ENCODE assay signal across 17 mouse cellular contexts in genomic region chr3:79416944-79417680, GRCm38 (mm10).
DNase-seq lines count a peak whose midpoint lies in the region; ATAC-seq lines count a peak whose summit lies in the region.
"Had no signal": no experiment of that assay in that cellular context is flagged by ENCODE, and none has a peak within 500 bp of the region (broad histone marks: within the 10 kb centered on the region; RNA-seq: fewer than 3 reads in every experiment).

No protein-coding gene starts in this region.

- H3K27ac ChIP-seq in neural tube, embryonic 12.5 days = no peak overlapping the region; the same call in 1 of the 2 replicates
- H3K27ac ChIP-seq in neural tube, embryonic 15.5 days (replicated peaks) = no peak overlapping the region
- peak overlapping the region; percentile 83 for H3K27ac ChIP-seq in forebrain, embryonic 15.5 days (replicated peaks)
- peak overlapping the region; percentile 80 for H3K27ac ChIP-seq in midbrain, embryonic 11.5 days (ENCODE audit: low read depth, low read length)
- H3K27ac ChIP-seq: kidney, embryonic 15.5 days; limb, embryonic 13.5 days; stomach, embryonic 15.5 days had no signal

- H3K4me3 ChIP-seq in neural tube, embryonic 12.5 days = no peak overlapping the region
- no peak overlapping the region for H3K4me3 ChIP-seq in neural tube, embryonic 15.5 days (replicated peaks)
- H3K4me3 ChIP-seq in forebrain, embryonic 15.5 days = no peak overlapping the region
- no peak overlapping the region for H3K4me3 ChIP-seq in midbrain, embryonic 11.5 days (ENCODE audit: low read depth, low read length)
- H3K4me3 ChIP-seq: kidney, embryonic 15.5 days; limb, embryonic 13.5 days; stomach, embryonic 15.5 days had no signal

- H3K36me3 ChIP-seq in neural tube, embryonic 12.5 days = no peaks in the 10 kb centered on the region
- H3K36me3 ChIP-seq in neural tube, embryonic 15.5 days = no peaks in the 10 kb centered on the region
- H3K36me3 ChIP-seq in forebrain, embryonic 15.5 days = no peaks in the 10 kb centered on the region
- no peaks in the 10 kb centered on the region for H3K36me3 ChIP-seq in midbrain, embryonic 11.5 days (ENCODE audit: control insufficient read depth, insufficient read depth, low read length)
- H3K36me3 ChIP-seq: kidney, embryonic 15.5 days; limb, embryonic 13.5 days; stomach, embryonic 15.5 days had no signal

- H3K4me1 ChIP-seq in neural tube, embryonic 12.5 days = peaks cover 5% of the 10 kb centered on the region
- H3K4me1 ChIP-seq in neural tube, embryonic 15.5 days = peaks cover 6% of the 10 kb centered on the region
- H3K4me1 ChIP-seq in forebrain, embryonic 15.5 days = peaks cover 21% of the 10 kb centered on the region
- H3K4me1 ChIP-seq in midbrain, embryonic 11.5 days (ENCODE audit: control insufficient read depth, insufficient read depth, low read length) = peaks cover 9% of the 10 kb centered on the region
- H3K4me1 ChIP-seq: stomach, embryonic 15.5 days had no signal

- 33% methylated on average over 4 of the region's 4 CpGs for WGBS in neural tube, embryonic 12.5 days
- 23% methylated on average over 4 of the region's 4 CpGs for WGBS in neural tube, embryonic 15.5 days
- WGBS in forebrain, embryonic 15.5 days = 6% methylated on average over 4 of the region's 4 CpGs
- 25% methylated on average over 4 of the region's 4 CpGs for WGBS in midbrain, embryonic 11.5 days

- peak; percentile 95 for DNase-seq in midbrain, embryonic 11.5 days (ENCODE audit: low spot score, missing footprints)
- no peak for DNase-seq in gastrocnemius, adult 18-20 months (ENCODE audit: low spot score)
- no peak for DNase-seq in kidney, postnatal 36 days
- DNase-seq in c-Kit-positive CD71-positive TER-119-positive erythroid progenitor cells, embryonic 14.5 days (ENCODE audit: low spot score) = no peak
- DNase-seq: adrenal gland, postnatal 10 days; cerebellum, adult 2 months; heart, adult 18-20 months; heart, postnatal 4 days; right cerebral cortex, postnatal 4 days had no signal

- H3K9me3 ChIP-seq in neural tube, embryonic 12.5 days = no peaks in the 10 kb centered on the region
- no peaks in the 10 kb centered on the region for H3K9me3 ChIP-seq in neural tube, embryonic 15.5 days (replicated peaks)
- no peaks in the 10 kb centered on the region for H3K9me3 ChIP-seq in forebrain, embryonic 15.5 days
- no peaks in the 10 kb centered on the region for H3K9me3 ChIP-seq in midbrain, embryonic 11.5 days (ENCODE audit: control insufficient read depth, low read length)
- H3K9me3 ChIP-seq: kidney, embryonic 15.5 days; limb, embryonic 13.5 days; stomach, embryonic 15.5 days had no signal

- no peak overlapping the region for H3K9ac ChIP-seq in neural tube, embryonic 12.5 days
- no peak overlapping the region for H3K9ac ChIP-seq in neural tube, embryonic 15.5 days (replicated peaks)
- H3K9ac ChIP-seq in forebrain, embryonic 15.5 days (replicated peaks) = no peak overlapping the region
- H3K9ac ChIP-seq in midbrain, embryonic 11.5 days (ENCODE audit: low read length) = no peak overlapping the region; the same call in 1 of the 2 replicates
- H3K9ac ChIP-seq: kidney, embryonic 15.5 days; limb, embryonic 13.5 days; stomach, embryonic 15.5 days had no signal

- H3K4me2 ChIP-seq in neural tube, embryonic 12.5 days (replicated peaks) = 0 out of 2 replicates have a peak overlapping the region, but pooled peaks have one; percentile 9
- H3K4me2 ChIP-seq in neural tube, embryonic 15.5 days = no peak overlapping the region
- H3K4me2 ChIP-seq in forebrain, embryonic 15.5 days (replicated peaks) = no peak overlapping the region
- H3K4me2 ChIP-seq in midbrain, embryonic 11.5 days = peak overlapping the region; percentile 27; the same call in 1 of the 2 replicates
- H3K4me2 ChIP-seq: kidney, embryonic 15.5 days; limb, embryonic 13.5 days; stomach, embryonic 15.5 days had no signal

- peak; percentile 91 for ATAC-seq in neural tube, embryonic 12.5 days (ENCODE audit: low FRiP score, low read depth)
- ATAC-seq in neural tube, embryonic 15.5 days (ENCODE audit: low FRiP score) = no peak
- ATAC-seq in forebrain, embryonic 15.5 days (replicated peaks) = peak; percentile 96
- peak; percentile 93 for ATAC-seq in midbrain, embryonic 11.5 days (ENCODE audit: low FRiP score)
- no peak for ATAC-seq in megakaryocyte-erythroid progenitor cell, adult 5-6 weeks (replicated peaks; ENCODE audit: low FRiP score, low TSS enrichment, poor library complexity, severe bottlenecking)
- ATAC-seq: lung, postnatal 0 days had no signal

- H3K27me3 ChIP-seq in neural tube, embryonic 12.5 days (replicated peaks) = no peaks in the 10 kb centered on the region
- H3K27me3 ChIP-seq in neural tube, embryonic 15.5 days (replicated peaks) = no peaks in the 10 kb centered on the region
- no peaks in the 10 kb centered on the region for H3K27me3 ChIP-seq in forebrain, embryonic 15.5 days
- no peaks in the 10 kb centered on the region for H3K27me3 ChIP-seq in midbrain, embryonic 11.5 days (ENCODE audit: control insufficient read depth, insufficient read depth, low read length)
- H3K27me3 ChIP-seq: kidney, embryonic 15.5 days; limb, embryonic 13.5 days; stomach, embryonic 15.5 days had no signal

Comparison
In these comparisons a context has a peak if more than half of its experiments do, and no peak if none do; other contexts are left out.
1. ATAC-seq: peak in neural tube, embryonic 12.5 days (single experiment), forebrain, embryonic 15.5 days (single experiment) and midbrain, embryonic 11.5 days (single experiment); none in neural tube, embryonic 15.5 days (single experiment) and megakaryocyte-erythroid progenitor cell, adult 5-6 weeks (single experiment).
2. H3K4me2 ChIP-seq: peak in neural tube, embryonic 12.5 days (single experiment) and midbrain, embryonic 11.5 days (single experiment); none in neural tube, embryonic 15.5 days (single experiment) and forebrain, embryonic 15.5 days (single experiment).
3. H3K27ac ChIP-seq: peak in forebrain, embryonic 15.5 days (single experiment) and midbrain, embryonic 11.5 days (single experiment); none in neural tube, embryonic 12.5 days (single experiment) and neural tube, embryonic 15.5 days (single experiment).